Mouse (Mus musculus) liver, adult (tissue): ENCODE data around the gene Lgr6.

Source experiments
- GATA4 ChIP-seq: IDR thresholded peaks from 2 replicates; pipeline ENCODE4 v1.6.1; 2014; ENCODE audit warnings: mild to moderate bottlenecking, low read length; ENCODE audit not compliant: insufficient replicate concordance

The Lgr6 gene

DNA sequence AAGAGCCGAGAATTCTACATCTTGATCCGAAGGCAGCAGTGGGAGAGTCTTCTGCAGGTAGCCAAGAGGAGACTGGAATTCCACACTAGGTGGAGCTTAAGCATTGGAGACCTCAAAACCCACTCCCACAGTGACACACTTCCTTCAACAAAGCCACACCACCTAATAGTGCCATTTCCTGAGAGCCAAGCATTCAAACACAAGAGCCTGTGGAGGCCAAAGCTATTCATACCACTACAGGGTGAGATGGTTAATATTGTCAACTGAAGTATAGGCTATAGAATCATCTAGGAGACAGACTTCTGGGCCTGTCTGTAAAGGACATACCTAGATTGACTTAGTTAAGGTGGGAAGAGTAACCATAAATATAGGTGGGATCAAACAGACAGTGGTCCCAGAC is 139.6 kb downstream of the Lgr6 start:
- TF ChIP-seq GATA4, result no peak

DNA sequence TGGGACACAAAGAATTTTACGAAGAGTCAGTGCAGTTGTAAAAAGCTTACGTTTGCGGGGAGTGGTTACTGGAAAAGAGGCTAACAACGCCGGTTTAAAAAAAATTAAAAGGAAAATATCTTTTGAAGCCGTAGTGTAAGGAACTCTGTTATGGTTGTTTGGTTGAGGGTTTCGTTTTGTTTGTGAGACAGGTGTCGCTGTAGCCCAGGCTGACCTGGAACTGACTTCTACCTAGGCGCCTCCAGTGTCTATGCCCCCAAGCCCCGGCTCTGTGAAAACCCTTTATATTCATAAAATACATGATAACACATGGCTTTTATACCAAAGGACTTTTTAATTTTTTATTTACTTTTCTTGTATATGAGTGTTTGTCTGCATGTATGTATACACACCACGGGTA is 142.3 kb downstream of the Lgr6 start:
- TF ChIP-seq GATA4, result no peak

DNA sequence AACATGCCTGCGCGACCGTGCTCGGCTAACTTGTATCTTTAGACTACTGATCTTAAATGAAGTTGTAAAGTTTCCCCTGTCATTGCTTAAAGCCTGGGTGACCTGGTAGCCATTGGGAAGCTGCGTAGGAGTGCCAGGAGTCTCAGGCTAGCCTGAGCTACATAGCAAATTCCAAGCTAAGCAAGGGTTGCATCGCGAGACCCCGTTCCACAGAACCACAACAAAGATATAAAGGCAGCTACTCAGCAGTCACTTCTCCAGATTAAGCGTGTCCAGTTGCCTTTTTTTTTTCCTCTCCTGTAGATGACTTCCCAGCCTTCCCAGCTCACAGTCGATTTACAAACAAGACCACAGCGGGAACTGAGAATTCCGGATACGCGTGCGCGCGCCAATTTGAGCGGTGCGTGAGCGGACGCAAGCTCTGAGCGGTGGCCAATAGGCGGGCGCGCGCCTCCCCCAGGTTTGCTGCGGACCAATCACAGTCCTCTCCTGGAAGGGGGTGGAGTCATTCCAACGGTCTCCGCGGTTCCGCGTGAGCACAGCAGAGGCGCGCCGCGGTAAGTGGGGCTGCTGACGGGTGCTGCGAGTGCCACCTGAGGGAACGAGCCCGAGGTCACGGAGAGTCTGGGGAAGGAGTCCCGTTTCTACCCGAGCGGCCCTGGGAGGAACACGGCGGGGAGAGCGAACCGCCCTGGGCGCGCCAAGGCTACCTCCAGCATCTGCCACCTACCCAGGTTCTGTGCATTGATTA is 142.8 kb downstream of the Lgr6 start, which contains the start of gene Ube2t:
Ube2t (plus strand) TSS at position 513 of the 751 bp plus-strand sequence.
- TF ChIP-seq GATA4, result no peak

DNA sequence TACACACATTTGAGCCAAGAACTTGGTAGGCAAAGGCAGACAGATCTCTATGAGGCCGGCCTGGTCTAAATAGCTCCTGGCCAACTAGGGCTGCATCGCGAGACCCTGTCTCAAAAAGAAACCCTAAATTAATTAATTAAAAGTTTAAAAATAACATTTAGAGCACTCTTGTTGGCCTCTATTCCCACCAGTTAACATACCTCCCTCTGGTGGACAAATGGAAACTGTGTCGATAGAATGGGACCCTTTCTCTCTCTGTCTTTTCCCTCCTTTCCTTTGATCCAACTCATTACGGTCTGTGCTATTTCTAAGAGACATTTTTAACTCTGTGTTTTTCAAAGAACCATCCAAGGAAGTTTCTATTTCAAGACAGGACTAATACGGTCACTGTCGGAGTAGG is 144.4 kb downstream of the Lgr6 start:
- no peak for TF ChIP-seq GATA4

DNA sequence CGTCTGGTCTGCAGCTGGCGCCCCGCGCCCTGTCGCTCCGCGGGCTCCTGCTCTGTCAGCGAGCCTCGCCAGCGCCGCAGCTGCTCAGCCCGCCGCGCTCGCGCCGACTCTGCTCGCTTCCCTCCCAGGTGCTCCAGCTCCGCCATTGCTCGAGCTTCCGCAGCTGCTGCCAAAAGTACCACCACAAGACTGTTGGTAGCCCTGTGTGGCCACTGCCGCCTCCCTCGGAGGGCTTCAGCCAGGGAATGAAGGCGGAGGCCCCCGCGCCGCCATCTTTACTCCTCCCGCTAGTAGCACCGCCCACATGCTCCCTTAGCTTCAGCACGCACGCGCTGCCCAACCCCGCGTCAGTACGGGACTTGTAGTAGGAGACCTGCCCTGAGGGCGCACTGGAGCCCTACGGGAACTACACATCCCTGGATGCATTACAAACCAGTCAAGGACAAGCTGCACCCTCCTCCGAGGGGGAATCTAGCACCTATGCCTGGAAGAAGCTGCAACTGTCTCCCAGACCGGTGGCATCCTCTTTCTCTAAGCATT is 149.4 kb downstream of the Lgr6 start, which contains the start of gene Ppp1r12b:
Ppp1r12b (minus strand) TSS at position 306 of the 540 bp plus-strand sequence.
- no peak for TF ChIP-seq GATA4

DNA sequence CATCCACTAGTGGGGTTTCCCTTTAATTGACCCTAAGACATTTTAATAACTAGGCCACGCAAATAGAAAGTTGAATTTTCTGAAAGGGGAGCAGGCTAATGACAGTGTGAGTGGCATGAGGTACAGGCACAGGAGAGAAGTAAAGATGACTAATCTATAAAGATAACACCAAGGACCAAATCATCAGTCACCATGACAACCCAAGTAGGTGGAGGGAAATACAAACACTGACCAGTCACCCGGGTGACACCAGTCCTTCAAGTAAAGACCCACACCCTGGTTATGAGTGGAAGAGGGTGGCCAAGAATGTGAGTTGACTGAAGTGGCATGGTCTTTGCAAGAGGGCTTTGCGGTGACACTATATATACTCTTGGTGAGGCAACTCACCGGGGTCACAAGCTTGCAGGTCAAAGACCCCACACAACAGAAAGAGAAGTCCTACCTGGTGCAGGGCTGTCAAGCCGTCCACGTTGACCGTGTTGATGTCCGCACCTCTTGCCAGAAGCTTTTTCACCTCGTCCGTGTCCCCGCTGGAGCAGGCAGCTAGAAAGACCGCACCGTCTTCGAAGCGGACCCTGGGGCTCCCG is 149.9 kb downstream of the Lgr6 start:
- no peak for TF ChIP-seq GATA4

DNA sequence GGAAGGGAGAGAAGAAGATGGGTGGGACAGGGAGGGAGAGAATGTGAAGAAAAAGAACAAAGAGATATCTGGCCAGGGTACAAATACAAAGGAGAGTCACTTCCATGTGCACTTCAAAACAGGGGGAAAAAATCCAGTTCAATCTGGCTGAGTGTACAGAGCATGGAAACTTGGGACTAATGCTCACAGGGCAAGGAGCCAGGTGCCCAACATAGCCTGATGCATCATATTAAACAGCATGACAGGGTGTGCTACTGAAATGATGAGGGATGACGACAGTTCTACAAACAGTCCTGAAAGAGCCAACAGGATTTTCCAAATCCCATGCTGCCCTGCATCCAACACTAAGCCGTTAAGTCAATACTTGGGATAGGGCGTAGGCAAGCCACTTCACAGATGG is 155.1 kb downstream of the Lgr6 start:
- TF ChIP-seq GATA4, result no peak

DNA sequence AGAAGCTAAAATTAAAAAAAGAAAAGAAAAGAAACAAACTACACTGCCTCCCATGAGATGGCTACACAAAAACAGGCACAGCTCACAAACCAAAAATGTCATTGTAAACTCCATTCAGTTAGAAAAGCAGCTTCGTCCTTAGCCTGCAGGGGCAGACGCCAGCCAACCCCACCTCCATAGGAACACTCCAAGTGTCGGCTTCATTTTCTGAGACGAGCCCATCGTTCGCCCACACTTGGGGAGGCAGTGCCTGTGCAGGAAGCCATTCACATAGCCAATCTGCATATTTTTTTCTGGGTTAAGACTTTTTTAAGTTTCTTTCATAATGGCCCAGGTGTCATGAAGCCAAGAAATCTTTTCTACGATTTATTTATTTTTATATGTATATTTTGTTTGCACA is 157.5 kb downstream of the Lgr6 start:
- no peak for TF ChIP-seq GATA4

DNA sequence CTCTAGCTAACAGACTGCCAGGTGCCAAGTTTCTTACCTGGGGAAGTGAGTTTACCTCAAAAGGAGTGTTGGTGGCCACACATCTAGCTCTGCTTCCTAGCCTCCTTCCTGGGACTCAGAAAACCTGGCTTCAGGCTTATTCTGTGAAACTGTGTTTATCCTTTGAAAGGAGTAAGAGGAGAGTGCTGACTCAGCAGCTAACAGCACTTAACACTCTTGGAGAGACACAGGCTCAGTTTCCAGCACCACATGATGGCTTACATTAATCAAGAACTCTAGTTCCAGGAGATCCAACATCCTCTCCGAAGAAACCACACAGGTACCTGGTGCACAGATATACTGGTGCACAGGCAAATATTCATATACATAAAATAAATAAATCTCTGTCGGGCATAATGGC is 162.2 kb downstream of the Lgr6 start:
- no peak for TF ChIP-seq GATA4

DNA sequence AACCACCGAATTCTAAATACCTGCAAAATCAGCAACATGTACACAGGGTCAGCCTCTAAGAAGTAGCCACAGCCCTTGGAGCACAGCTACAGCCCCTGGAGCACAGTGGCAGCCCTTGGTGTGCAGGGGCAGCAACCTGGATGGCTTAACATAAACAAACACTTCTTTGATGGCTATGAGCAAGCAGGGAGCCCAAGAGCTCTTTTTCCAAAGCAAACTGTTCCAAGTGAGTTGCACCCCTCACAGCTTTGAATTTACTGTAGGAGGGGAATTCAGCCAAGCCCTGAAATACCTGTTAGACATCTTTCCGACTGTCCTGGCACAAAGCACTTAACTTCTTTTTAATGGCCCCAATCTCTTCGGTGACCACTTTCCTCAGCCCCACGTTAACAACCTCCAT is 164.2 kb downstream of the Lgr6 start:
- no peak for TF ChIP-seq GATA4

DNA sequence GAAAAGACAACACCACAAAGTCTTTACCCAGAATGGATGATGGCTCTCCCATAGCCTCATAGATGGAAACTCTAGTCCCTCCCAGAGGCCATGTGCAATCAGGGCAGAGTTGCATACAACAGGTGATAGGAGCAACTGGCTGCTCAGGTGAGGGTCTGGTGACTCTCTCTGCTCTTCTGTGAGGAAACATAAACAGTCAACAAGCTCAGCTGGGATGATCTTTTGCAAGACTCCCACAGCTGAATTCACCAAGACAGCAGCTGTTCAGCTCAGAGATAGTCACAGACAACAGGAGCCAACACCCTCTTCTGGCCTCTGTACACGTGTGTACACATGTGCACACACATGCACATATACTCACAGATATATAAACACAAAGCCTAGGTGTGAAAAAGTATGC is 166.8 kb downstream of the Lgr6 start:
- no peak for TF ChIP-seq GATA4

DNA sequence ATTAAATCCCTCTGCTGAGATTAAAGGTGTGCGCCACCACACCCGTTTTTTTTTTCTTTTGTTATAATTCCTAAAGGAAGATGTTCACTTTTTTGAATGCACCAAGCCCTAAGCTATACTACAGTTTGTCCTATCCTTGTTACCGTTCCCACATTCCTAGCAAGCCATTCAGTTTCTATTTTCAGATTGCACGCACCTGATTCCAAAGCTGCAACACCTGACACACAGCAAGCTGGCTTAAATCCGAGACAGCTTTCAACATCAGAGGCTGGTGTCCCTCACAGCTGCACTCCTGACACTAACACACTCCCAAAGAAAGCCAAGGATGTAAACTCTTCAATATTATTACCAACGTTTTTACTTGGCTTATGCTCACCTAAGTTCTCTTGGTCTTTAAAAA is 168.7 kb downstream of the Lgr6 start:
- TF ChIP-seq GATA4, result no peak
